Mouse (Mus musculus) neural tube, embryonic 15.5 days (tissue): Measurements from ENCODE around the gene Zfp422. TPM values are rescaled to one million over a fixed set of nuclear protein-coding genes. Genes with fewer than 3 reads are reported as not detected.

Source experiments
- ATAC-seq: fragments of 200-750 bp; cut with Nextera tagmentation; 2 replicates; pipeline ENCODE4 v1.8.0; 2017; ENCODE audit warnings: mild to moderate bottlenecking, moderate TSS enrichment, moderate library complexity; ENCODE audit not compliant: low FRiP score
- H3K27ac ChIP-seq: fragments of 300-500 bp; sonication (generic); replicated peaks from 2 replicates; pipeline ENCODE4 v1.5.1; 2015; ENCODE audit warnings: mild to moderate bottlenecking, inconsistent platforms
- H3K27me3 ChIP-seq: fragments of 300-500 bp; sonication (generic); replicated peaks from 2 replicates; pipeline ENCODE4 v1.6.1; 2015; ENCODE audit warnings: inconsistent platforms
- H3K36me3 ChIP-seq: fragments of 300-500 bp; sonication (generic); 2 replicates; pipeline ENCODE4 v1.6.1; 2015; ENCODE audit warnings: inconsistent platforms
- H3K4me1 ChIP-seq: fragments of 300-500 bp; sonication (generic); 2 replicates; pipeline ENCODE4 v1.6.1; 2015; ENCODE audit warnings: inconsistent platforms
- H3K4me2 ChIP-seq: fragments of 300-500 bp; sonication (generic); 2 replicates; pipeline ENCODE4 v1.6.1; 2015; ENCODE audit warnings: inconsistent platforms, mild to moderate bottlenecking, moderate library complexity
- H3K4me3 ChIP-seq: fragments of 300-500 bp; sonication (generic); replicated peaks from 2 replicates; pipeline ENCODE4 v1.5.1; 2015; ENCODE audit warnings: mild to moderate bottlenecking, inconsistent platforms
- H3K9ac ChIP-seq: fragments of 300-500 bp; sonication (generic); replicated peaks from 2 replicates; pipeline ENCODE4 v1.6.1; 2015; ENCODE audit warnings: mild to moderate bottlenecking, inconsistent platforms
- H3K9me3 ChIP-seq: fragments of 300-500 bp; sonication (generic); replicated peaks from 2 replicates; pipeline ENCODE4 v1.6.1; 2016; ENCODE audit warnings: inconsistent platforms
- WGBS: fragments of 180-500 bp; shearing (Covaris S2); methylation state at CpG from one replicate; pipeline ENCODE4 v1.1.7; 2015; ENCODE audit warnings: mixed read lengths; 5-methylcytosine and 5-hydroxymethylcytosine counted together
- polyA plus RNA-seq: library from polyadenylated mRNA; unstranded; fragments of >200 nt; fragmentation: Nextera tagmentation; extraction: Ambion mirVana; gene quantifications from 2 replicates; pipeline ENCODE4 v1.2.1, GENCODE M21; 2015

Zfp422 gene
- polyA plus RNA-seq, 1 experiment from 2014 or later = 108 TPM

GRCm38 (mm10) chr6:116647763-116648162 is 19.0 kb upstream of the Zfp422 start:
- H3K27ac ChIP-seq = no peak overlapping the region
- H3K4me3 ChIP-seq = no peak overlapping the region
- H3K4me1 ChIP-seq = no peaks in the 10 kb centered on the region
- H3K27me3 ChIP-seq = no peaks in the 10 kb centered on the region
- H3K36me3 ChIP-seq = peaks cover 4% of the 10 kb centered on the region; the same call in 1 of the 2 replicates
- H3K9ac ChIP-seq = no peak overlapping the region
- no peak overlapping the region for H3K4me2 ChIP-seq
- H3K9me3 ChIP-seq = no peaks in the 10 kb centered on the region
- ATAC-seq = no peak
- 80% methylated on average over 12 of the region's 12 CpGs for WGBS

GRCm38 (mm10) chr6:116644335-116644734 is 15.5 kb upstream of the Zfp422 start:
- 68% methylated on average over 3 of the region's 3 CpGs for WGBS
- Histone ChIP-seq H3K27me3 (no peaks in the 10 kb centered on the region), H3K27ac (no peak overlapping the region), H3K36me3 (peaks cover 4% of the 10 kb centered on the region; the same call in 1 of the 2 replicates), H3K9ac (no peak overlapping the region), H3K4me3 (no peak overlapping the region), H3K9me3 (no peaks in the 10 kb centered on the region), H3K4me2 (no peak overlapping the region), H3K4me1 (no peaks in the 10 kb centered on the region)
- ATAC-seq = no peak

DNA sequence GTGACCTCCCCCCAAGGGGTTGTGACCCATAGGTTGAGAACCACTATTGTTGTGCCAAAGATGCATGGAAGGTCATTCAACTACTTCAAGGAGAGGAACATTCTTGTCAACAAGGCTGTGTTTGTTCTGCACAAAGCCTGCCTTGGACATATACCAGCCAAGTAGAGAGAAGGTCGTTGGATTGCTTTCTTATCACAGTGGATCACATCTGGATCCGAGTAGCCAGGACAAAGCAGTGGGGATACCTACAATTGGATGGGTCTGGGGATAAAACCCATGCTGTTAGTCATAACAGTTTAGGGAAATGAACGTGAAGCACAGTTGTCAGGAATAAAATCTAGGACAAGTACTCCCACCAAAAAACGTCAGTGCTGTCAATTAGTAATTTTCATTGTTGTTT is 15.1 kb upstream of the Zfp422 start:
- Histone ChIP-seq H3K27ac (no peak overlapping the region), H3K9me3 (no peaks in the 10 kb centered on the region), H3K9ac (no peak overlapping the region), H3K36me3 (peaks cover 4% of the 10 kb centered on the region; the same call in 1 of the 2 replicates), H3K4me2 (no peak overlapping the region), H3K4me1 (no peaks in the 10 kb centered on the region), H3K4me3 (no peak overlapping the region), H3K27me3 (no peaks in the 10 kb centered on the region)
- 66% methylated on average over 4 of the region's 4 CpGs for WGBS
- no peak for ATAC-seq

GRCm38 (mm10) chr6:116642942-116643341 is 14.1 kb upstream of the Zfp422 start:
- WGBS = 88% methylated on average over 11 of the region's 11 CpGs
- Histone ChIP-seq H3K4me1 (no peaks in the 10 kb centered on the region), H3K4me3 (no peak overlapping the region), H3K9ac (no peak overlapping the region), H3K36me3 (peaks cover 4% of the 10 kb centered on the region; the same call in 1 of the 2 replicates), H3K27me3 (no peaks in the 10 kb centered on the region), H3K27ac (no peak overlapping the region), H3K4me2 (no peak overlapping the region), H3K9me3 (no peaks in the 10 kb centered on the region)
- ATAC-seq = no peak

DNA sequence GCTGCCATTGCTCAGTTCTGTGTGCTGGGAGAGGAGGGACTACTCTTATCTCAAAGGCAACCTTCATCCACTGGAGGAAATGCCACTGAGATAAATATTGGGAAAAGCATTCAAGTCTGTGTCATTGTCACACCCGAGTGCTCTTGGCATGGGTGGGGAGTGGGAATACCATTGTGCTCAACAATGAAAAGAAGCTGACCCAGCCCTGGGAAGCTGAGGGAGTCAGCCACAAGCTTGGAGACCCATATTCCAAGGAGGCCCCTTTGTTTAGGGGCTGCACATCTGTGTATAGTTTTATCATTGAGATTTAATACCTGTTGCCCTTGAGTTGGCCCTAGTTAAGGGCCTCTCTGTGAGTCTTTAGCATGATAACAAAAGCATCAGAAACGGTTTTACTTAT is 10.9 kb upstream of the Zfp422 start:
- H3K27ac ChIP-seq = no peak overlapping the region
- H3K9ac ChIP-seq = no peak overlapping the region
- no peak for ATAC-seq
- no peaks in the 10 kb centered on the region for H3K27me3 ChIP-seq
- peaks cover 4% of the 10 kb centered on the region; the same call in 1 of the 2 replicates for H3K36me3 ChIP-seq
- H3K4me2 ChIP-seq = no peak overlapping the region
- 68% methylated on average over 2 of the region's 2 CpGs for WGBS
- H3K4me3 ChIP-seq = no peak overlapping the region
- H3K9me3 ChIP-seq = no peaks in the 10 kb centered on the region
- H3K4me1 ChIP-seq = no peaks in the 10 kb centered on the region

DNA sequence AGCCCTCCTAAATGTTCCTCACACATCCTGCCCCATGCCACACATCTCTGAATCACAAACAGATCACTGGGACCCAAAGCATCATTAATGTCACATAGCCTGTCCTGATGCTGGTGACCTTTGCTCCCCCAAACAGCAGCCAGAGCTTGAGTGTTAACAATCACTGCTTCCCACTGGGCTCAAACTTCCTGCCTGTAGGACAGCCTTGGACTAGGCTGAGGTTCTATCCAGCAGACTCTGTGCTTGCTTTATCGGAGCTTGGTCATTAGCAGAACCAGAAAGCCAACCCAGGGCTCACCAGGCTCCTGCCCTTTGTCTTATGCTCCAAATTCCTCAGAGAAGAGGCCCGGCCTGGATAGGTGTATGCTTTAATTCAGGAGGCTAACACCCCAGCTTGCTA is 10.1 kb upstream of the Zfp422 start:
- ATAC-seq = no peak
- Histone ChIP-seq H3K4me3 (no peak overlapping the region), H3K4me1 (no peaks in the 10 kb centered on the region), H3K36me3 (no peaks in the 10 kb centered on the region), H3K9me3 (no peaks in the 10 kb centered on the region), H3K4me2 (no peak overlapping the region), H3K27ac (no peak overlapping the region), H3K9ac (no peak overlapping the region), H3K27me3 (no peaks in the 10 kb centered on the region)
- 97% methylated on average over 2 of the region's 2 CpGs for WGBS

- 88% methylated on average over 5 of the region's 5 CpGs for WGBS
- H3K27me3 ChIP-seq = no peaks in the 10 kb centered on the region
- no peak overlapping the region for H3K27ac ChIP-seq
- no peaks in the 10 kb centered on the region for H3K9me3 ChIP-seq
- no peaks in the 10 kb centered on the region for H3K4me1 ChIP-seq
- no peak overlapping the region for H3K9ac ChIP-seq
- H3K36me3 ChIP-seq = no peaks in the 10 kb centered on the region
- no peak overlapping the region for H3K4me2 ChIP-seq
- no peak overlapping the region for H3K4me3 ChIP-seq
- ATAC-seq = no peak
Observed at GRCm38 (mm10) chr6:116637496-116637895, 8.7 kb upstream of the Zfp422 start.

DNA sequence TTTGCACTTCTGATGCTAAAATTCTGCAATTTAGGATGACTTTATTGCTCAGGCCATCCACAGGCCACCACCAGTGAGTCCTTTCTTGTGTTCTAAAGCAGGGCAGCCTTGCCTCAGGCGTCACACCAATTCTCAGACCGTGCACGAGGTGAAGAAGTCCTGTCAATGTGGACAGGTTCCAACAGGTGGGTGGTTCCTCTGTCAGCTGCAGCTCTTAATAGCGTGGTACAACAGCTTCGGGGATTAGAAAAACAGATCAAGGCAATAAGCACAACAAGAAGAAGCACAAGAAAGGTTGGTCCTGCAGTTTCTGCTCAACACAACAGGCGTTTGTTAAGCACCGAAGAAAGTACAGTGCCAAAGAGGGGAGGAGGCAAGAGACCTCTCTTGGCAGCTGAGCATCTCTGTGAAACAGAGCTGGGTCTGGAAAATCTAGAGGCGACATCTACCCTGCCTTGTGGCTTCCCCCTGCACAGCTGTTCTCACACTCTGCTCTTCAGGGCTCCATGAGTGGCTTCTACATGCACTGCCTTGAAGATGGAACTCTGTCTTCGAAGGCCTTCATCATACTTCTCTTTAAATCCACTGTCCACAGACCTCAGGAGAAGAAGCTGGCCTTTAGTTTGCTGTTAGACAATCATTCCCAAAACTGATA is 7.9 kb upstream of the Zfp422 start:
- no peak overlapping the region for H3K4me2 ChIP-seq
- 85% methylated on average over 9 of the region's 9 CpGs for WGBS
- no peak overlapping the region for H3K27ac ChIP-seq
- H3K4me3 ChIP-seq = no peak overlapping the region
- H3K36me3 ChIP-seq = no peaks in the 10 kb centered on the region
- H3K9me3 ChIP-seq = no peaks in the 10 kb centered on the region
- ATAC-seq = no peak
- H3K4me1 ChIP-seq = no peaks in the 10 kb centered on the region
- H3K9ac ChIP-seq = no peak overlapping the region
- no peaks in the 10 kb centered on the region for H3K27me3 ChIP-seq

DNA sequence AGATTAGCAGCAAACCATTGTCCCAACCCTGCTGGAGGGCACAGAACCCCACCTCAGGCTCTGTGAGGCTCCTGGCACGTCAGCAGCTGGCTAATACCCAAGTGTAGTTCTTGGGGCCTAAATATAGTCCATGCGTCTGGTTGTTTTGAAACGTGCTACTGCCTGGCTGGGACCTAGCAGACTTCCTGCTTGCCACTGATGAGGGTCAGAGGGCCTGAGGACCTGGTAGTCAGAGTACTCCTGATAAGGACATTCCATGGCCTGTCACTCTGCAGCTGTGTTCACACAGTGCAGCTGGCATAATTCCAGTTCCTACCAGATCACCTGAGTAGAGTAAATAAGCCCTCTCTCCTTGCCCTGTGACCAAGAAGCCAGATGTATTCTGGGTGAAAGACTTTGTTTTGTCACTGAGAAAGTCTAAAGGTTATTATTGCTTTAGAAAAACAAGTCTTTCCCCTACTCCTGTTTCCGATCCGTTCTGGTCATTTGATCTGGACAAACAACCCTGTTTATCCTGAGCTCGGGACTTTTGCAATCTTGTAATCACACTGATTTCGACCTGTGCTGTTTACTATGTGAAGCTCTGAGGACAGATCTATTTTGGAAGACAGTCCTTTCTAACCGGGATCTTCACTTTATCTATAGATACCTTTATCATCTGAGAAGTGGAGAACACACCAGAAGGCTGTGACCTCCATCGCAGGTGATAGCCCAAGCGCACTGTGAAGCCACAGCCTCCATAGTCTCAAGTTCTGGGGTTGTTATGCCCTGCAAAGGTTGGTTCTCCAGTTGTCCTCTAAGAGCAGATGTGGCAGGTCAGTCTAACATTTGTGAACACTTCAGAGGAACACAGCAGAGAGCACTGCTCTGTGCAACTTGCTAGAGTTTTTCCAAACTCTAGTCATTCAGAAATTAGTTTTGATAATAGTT is 6.7 kb upstream of the Zfp422 start:
- no peaks in the 10 kb centered on the region for H3K4me1 ChIP-seq
- H3K27ac ChIP-seq = no peak overlapping the region
- H3K9ac ChIP-seq = no peak overlapping the region
- H3K4me3 ChIP-seq = no peak overlapping the region
- no peak overlapping the region for H3K4me2 ChIP-seq
- H3K27me3 ChIP-seq = no peaks in the 10 kb centered on the region
- no peak for ATAC-seq
- H3K36me3 ChIP-seq = no peaks in the 10 kb centered on the region
- no peaks in the 10 kb centered on the region for H3K9me3 ChIP-seq
- WGBS = 75% methylated on average over 10 of the region's 10 CpGs

GRCm38 (mm10) chr6:116633741-116634695 is 5.2 kb upstream of the Zfp422 start:
- Histone ChIP-seq H3K36me3 (no peaks in the 10 kb centered on the region), H3K27ac (no peak overlapping the region), H3K4me3 (no peak overlapping the region), H3K4me2 (no peak overlapping the region), H3K4me1 (peaks cover 10% of the 10 kb centered on the region), H3K27me3 (no peaks in the 10 kb centered on the region), H3K9me3 (no peaks in the 10 kb centered on the region), H3K9ac (no peak overlapping the region)
- WGBS = 90% methylated on average over 17 of the region's 17 CpGs
- no peak for ATAC-seq

DNA sequence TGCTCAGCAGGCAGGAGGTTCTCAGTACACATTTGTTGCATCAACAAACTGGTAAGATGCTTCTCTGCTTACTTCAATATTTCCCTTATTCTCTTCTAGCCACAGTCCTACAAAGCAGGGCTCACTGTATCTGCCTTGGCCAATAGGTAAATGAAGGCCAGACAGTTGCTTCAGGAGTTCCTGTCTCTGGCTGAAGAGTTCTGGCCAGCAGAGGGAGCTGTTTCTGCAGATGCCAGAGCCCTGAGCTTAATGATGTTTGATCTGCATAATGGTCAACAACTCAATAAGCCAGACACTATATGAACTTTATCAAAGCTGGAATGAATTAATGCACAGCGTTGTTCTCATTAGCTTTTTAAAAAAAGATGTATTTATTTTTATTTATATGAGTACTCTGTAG is 3.3 kb upstream of the Zfp422 start:
- Histone ChIP-seq H3K4me2 (no peak overlapping the region), H3K27me3 (no peaks in the 10 kb centered on the region), H3K9me3 (no peaks in the 10 kb centered on the region), H3K4me1 (peaks cover 18% of the 10 kb centered on the region), H3K9ac (no peak overlapping the region), H3K4me3 (no peak overlapping the region), H3K27ac (no peak overlapping the region), H3K36me3 (no peaks in the 10 kb centered on the region)
- ATAC-seq = no peak
- WGBS = 59% methylated on average over 1 of the region's 1 CpGs
